Mouse (Mus musculus): ENCODE results near the gene Armc6.

DNA sequence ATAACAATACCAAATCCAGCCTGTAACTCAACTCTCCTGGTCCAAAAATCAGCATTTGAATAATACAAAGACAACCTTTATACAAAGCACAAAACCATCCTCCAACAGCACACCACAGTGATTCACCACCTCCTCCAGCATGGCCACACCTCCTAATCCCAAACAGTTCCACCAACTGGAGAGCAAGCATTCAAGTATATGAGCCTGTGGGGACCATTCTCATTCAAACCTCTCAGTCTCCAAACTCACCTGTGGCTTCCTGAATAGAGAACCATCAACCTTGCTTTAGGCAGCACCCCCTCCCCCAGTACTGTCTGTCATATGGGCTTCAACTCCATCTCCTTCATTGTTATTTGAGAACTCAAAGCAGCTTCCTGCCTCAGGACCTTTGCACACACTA lies 40.1 kb upstream of the Armc6 start:
- TF ChIP-seq CTCF (IDR thresholded peaks at IDR 0.05; ENCODE audit: insufficient read depth, low read length), result no peak
- no peak for TF ChIP-seq POLR2A (IDR thresholded peaks at IDR 0.05; ENCODE audit: borderline replicate concordance, extremely low read depth, low read depth, low read length)
